Mouse (Mus musculus) forebrain, embryonic 14.5 days (tissue): ENCODE data around the gene Tm4sf4. TPM values are rescaled to one million over a fixed set of nuclear protein-coding genes. Genes with fewer than 3 reads are reported as not detected.

ENCODE experiments used
- ATAC-seq: fragments of 200-750 bp; cut with Nextera tagmentation; 2 replicates; pipeline ENCODE4 v1.8.0; 2017; ENCODE audit warnings: mild to moderate bottlenecking, moderate library complexity
- DNase-seq: peaks from one replicate; pipeline ENCODE4 v3.0.0-alpha.2; 2015; ENCODE audit warnings: low spot score
- H3K27ac ChIP-seq: fragments of 300-500 bp; sonication (generic); 2 replicates; pipeline ENCODE4 v1.5.1; 2014; ENCODE audit warnings: low read depth, mild to moderate bottlenecking, control low read depth, low read length, moderate library complexity
- H3K27me3 ChIP-seq: fragments of 300-500 bp; sonication (generic); replicated peaks from 2 replicates; pipeline ENCODE4 v1.6.1; 2014; ENCODE audit warnings: low read length, control low read depth, mixed read lengths; ENCODE audit not compliant: control insufficient read depth, insufficient read depth
- H3K36me3 ChIP-seq: fragments of 300-500 bp; sonication (generic); 2 replicates; pipeline ENCODE4 v1.6.1; 2014; ENCODE audit warnings: low read length, control low read depth; ENCODE audit not compliant: control insufficient read depth, insufficient read depth
- H3K4me1 ChIP-seq: fragments of 300-500 bp; sonication (generic); 2 replicates; pipeline ENCODE4 v1.6.1; 2014; ENCODE audit warnings: antibody characterized with exemption, low read length, control low read depth; ENCODE audit not compliant: control insufficient read depth, insufficient read depth
- H3K4me2 ChIP-seq: fragments of 300-500 bp; sonication (generic); 2 replicates; pipeline ENCODE4 v1.6.1; 2014; ENCODE audit warnings: mild to moderate bottlenecking, control low read depth, low read length
- H3K4me3 ChIP-seq: fragments of 300-500 bp; sonication (generic); 2 replicates; pipeline ENCODE4 v1.5.1; 2014; ENCODE audit warnings: low read depth, low read length, control low read depth
- H3K9ac ChIP-seq: fragments of 300-500 bp; sonication (generic); 2 replicates; pipeline ENCODE4 v1.6.1; 2014; ENCODE audit warnings: mild to moderate bottlenecking, low read length, control low read depth, moderate library complexity
- H3K9me3 ChIP-seq: fragments of 300-500 bp; sonication (generic); replicated peaks from 2 replicates; pipeline ENCODE4 v1.6.1; 2016; ENCODE audit warnings: low read length, control low read depth, mixed read lengths; ENCODE audit not compliant: control insufficient read depth
- whole genome bisulfite sequencing: fragments of 180-500 bp; shearing (Covaris S2); extraction: QIAGEN DNeasy Blood & Tissue Kit; methylation state at CpG from one replicate; pipeline ENCODE4 v1.1.7; 2014; 5-methylcytosine and 5-hydroxymethylcytosine counted together
- polyA plus RNA-seq: library from polyadenylated mRNA; unstranded; fragments of >200 nt; fragmentation: Nextera tagmentation; extraction: Ambion mirVana; gene quantifications from 2 replicates; pipeline ENCODE4 v1.2.1, GENCODE M21; 2014

Gene Tm4sf4
- polyA plus RNA-seq, 1 experiment from 2014 or later, result 0.11 TPM

- Histone ChIP-seq H3K9me3 (no peaks in the 10 kb centered on the region), H3K4me1 (peaks cover 6% of the 10 kb centered on the region), H3K27me3 (no peaks in the 10 kb centered on the region), H3K9ac (no peak overlapping the region), H3K4me3 (no peak overlapping the region), H3K36me3 (no peaks in the 10 kb centered on the region), H3K27ac (no peak overlapping the region), H3K4me2 (no peak overlapping the region)
- ATAC-seq, result no peak
- peak; percentile 73 for DNase-seq
- WGBS, result 76% methylated on average over 3 of the region's 3 CpGs
Observed at GRCm38 (mm10) chr3:57466289-57466688, 41.2 kb downstream of the Tm4sf4 start.

- Histone ChIP-seq H3K36me3 (no peaks in the 10 kb centered on the region), H3K27ac (no peak overlapping the region), H3K4me2 (no peak overlapping the region), H3K4me1 (peaks cover 19% of the 10 kb centered on the region), H3K9me3 (no peaks in the 10 kb centered on the region), H3K27me3 (no peaks in the 10 kb centered on the region), H3K9ac (no peak overlapping the region), H3K4me3 (no peak overlapping the region)
- 98% methylated on average over 3 of the region's 3 CpGs for WGBS
- DNase-seq (no peak), ATAC-seq (no peak)
Observed at GRCm38 (mm10) chr3:57469325-57469724, 44.2 kb downstream of the Tm4sf4 start.

- peak; percentile 71 for DNase-seq
- Histone ChIP-seq H3K4me3 (no peak overlapping the region), H3K27ac (peak overlapping the region; percentile 70), H3K9ac (peak overlapping the region; percentile 48; the same call in 1 of the 2 replicates), H3K4me2 (peak overlapping the region; percentile 51; the same call in 1 of the 2 replicates), H3K27me3 (no peaks in the 10 kb centered on the region), H3K36me3 (no peaks in the 10 kb centered on the region), H3K4me1 (peaks cover 19% of the 10 kb centered on the region), H3K9me3 (no peaks in the 10 kb centered on the region)
- ATAC-seq, result peak; percentile 44
- 6% methylated on average over 5 of the region's 5 CpGs for WGBS
Observed at GRCm38 (mm10) chr3:57470326-57470725, 45.2 kb downstream of the Tm4sf4 start.

- WGBS, result under 1% methylated on average over 15 of the region's 15 CpGs
- H3K9ac ChIP-seq, result peak overlapping the region; percentile 48; the same call in 1 of the 2 replicates
- H3K4me2 ChIP-seq, result peak overlapping the region; percentile 51
Observed at GRCm38 (mm10) chr3:57470981-57471601, 46.0 kb downstream of the Tm4sf4 start.

GRCm38 (mm10) chr3:57472407-57472806, 47.3 kb downstream of the Tm4sf4 start:
- ATAC-seq, result peak; percentile 64
- Histone ChIP-seq H3K4me1 (peaks cover 19% of the 10 kb centered on the region), H3K4me3 (no peak overlapping the region), H3K27me3 (no peaks in the 10 kb centered on the region), H3K36me3 (no peaks in the 10 kb centered on the region), H3K27ac (peak overlapping the region; percentile 58; the same call in 1 of the 2 replicates), H3K9ac (no peak overlapping the region), H3K9me3 (no peaks in the 10 kb centered on the region), H3K4me2 (no peak overlapping the region)
- peak; percentile 78 for DNase-seq
- WGBS, result 19% methylated on average over 4 of the region's 4 CpGs

More at GRCm38 (mm10) chr3:57470981-57471601, 46.0 kb downstream of the Tm4sf4 start:
- Histone ChIP-seq H3K9me3 (no peaks in the 10 kb centered on the region), H3K36me3 (no peaks in the 10 kb centered on the region), H3K27me3 (no peaks in the 10 kb centered on the region), H3K4me3 (peak overlapping the region; percentile 13; the same call in 1 of the 2 replicates), H3K27ac (peak overlapping the region; percentile 70), H3K4me1 (peaks cover 19% of the 10 kb centered on the region)
- ATAC-seq (peak; percentile 76), DNase-seq (peak; percentile 71)

- Histone ChIP-seq H3K36me3 (no peaks in the 10 kb centered on the region), H3K9ac (no peak overlapping the region), H3K27ac (no peak overlapping the region), H3K9me3 (no peaks in the 10 kb centered on the region), H3K4me2 (no peak overlapping the region), H3K4me1 (peaks cover 19% of the 10 kb centered on the region), H3K27me3 (no peaks in the 10 kb centered on the region), H3K4me3 (no peak overlapping the region)
- DNase-seq (no peak), ATAC-seq (no peak)
- 94% methylated on average over 8 of the region's 8 CpGs for WGBS
Observed at GRCm38 (mm10) chr3:57474421-57474820, 49.3 kb downstream of the Tm4sf4 start.

GRCm38 (mm10) chr3:57480640-57481039, 55.5 kb downstream of the Tm4sf4 start:
- Histone ChIP-seq H3K4me1 (no peaks in the 10 kb centered on the region), H3K27ac (no peak overlapping the region), H3K4me3 (no peak overlapping the region), H3K9ac (no peak overlapping the region), H3K4me2 (no peak overlapping the region), H3K27me3 (no peaks in the 10 kb centered on the region), H3K36me3 (no peaks in the 10 kb centered on the region), H3K9me3 (no peaks in the 10 kb centered on the region)
- WGBS, result 86% methylated on average over 4 of the region's 4 CpGs
- DNase-seq (no peak), ATAC-seq (no peak)

GRCm38 (mm10) chr3:57481981-57482380, 56.9 kb downstream of the Tm4sf4 start:
- H3K9ac ChIP-seq, result no peak overlapping the region
- H3K27me3 ChIP-seq, result no peaks in the 10 kb centered on the region
- H3K27ac ChIP-seq, result no peak overlapping the region
- no peak overlapping the region for H3K4me3 ChIP-seq
- no peaks in the 10 kb centered on the region for H3K36me3 ChIP-seq
- DNase-seq, result no peak
- H3K4me1 ChIP-seq, result no peaks in the 10 kb centered on the region
- H3K9me3 ChIP-seq, result no peaks in the 10 kb centered on the region
- H3K4me2 ChIP-seq, result no peak overlapping the region
- 88% methylated on average over 5 of the region's 5 CpGs for WGBS
- ATAC-seq, result no peak

- Histone ChIP-seq H3K9ac (no peak overlapping the region), H3K27ac (no peak overlapping the region), H3K27me3 (no peaks in the 10 kb centered on the region), H3K9me3 (no peaks in the 10 kb centered on the region), H3K4me2 (no peak overlapping the region), H3K4me3 (no peak overlapping the region), H3K36me3 (no peaks in the 10 kb centered on the region), H3K4me1 (no peaks in the 10 kb centered on the region)
- WGBS, result 88% methylated on average over 4 of the region's 4 CpGs
- no peak for ATAC-seq
- no peak for DNase-seq
Observed at GRCm38 (mm10) chr3:57486068-57486467, 61.0 kb downstream of the Tm4sf4 start.
